27 mouse cellular contexts compared by ENCODE assay signal in the genomic region with DNA sequence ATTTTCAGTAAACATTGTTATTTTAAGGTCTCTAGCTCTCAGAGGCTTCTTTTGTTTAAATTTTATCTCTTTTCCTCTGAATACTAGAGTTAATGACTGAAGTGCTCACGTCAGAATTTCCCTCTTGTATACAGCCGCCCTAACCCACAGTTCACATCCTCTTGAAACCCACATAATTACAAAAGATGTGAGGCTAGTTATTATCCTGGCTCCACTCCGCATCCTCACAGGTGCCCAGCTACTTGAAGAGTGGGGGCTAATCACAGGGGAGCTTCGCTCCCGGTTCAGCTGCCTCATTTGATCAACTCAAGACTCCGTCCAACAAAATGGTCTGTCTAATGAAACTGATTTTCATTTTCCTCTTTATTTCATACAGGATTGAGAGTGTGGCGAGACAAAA.
"Had no signal": no experiment of that assay in that cellular context is flagged by ENCODE, and none has a peak within 500 bp of the region (broad histone marks: within the 10 kb centered on the region; RNA-seq: fewer than 3 reads in every experiment).

No protein-coding gene starts in this region.

- H3K4me3 ChIP-seq: heart, adult 2 months; heart, embryonic 13.5 days; heart, embryonic 15.5 days; hindbrain, embryonic 13.5 days; hindbrain, embryonic 15.5 days; kidney, embryonic 15.5 days; layer of hippocampus, adult 2 months; left cerebral cortex, adult 2 months; limb, embryonic 10.5 days; limb, embryonic 12.5 days; liver, embryonic 13.5 days had no signal

- H3K4me2 ChIP-seq: heart, embryonic 11.5 days; heart, embryonic 13.5 days; heart, embryonic 15.5 days; hindbrain, embryonic 13.5 days; hindbrain, embryonic 15.5 days; kidney, embryonic 15.5 days; limb, embryonic 12.5 days; liver, embryonic 11.5 days; liver, embryonic 13.5 days had no signal

- ATAC-seq: hindbrain, postnatal 0 days; intestine, embryonic 16.5 days had no signal

- DNase-seq: gastrocnemius, postnatal 14 days; gastrocnemius, postnatal 36 days; heart, adult 11 months; heart, adult 2 months; heart, postnatal 14 days; heart, postnatal 36 days; kidney, adult 11 months; kidney, adult 2 months; kidney, adult 9 months; kidney, postnatal 14 days; kidney, postnatal 36 days; liver; liver, embryonic 13.5 days had no signal

- H3K9me3 ChIP-seq: heart, embryonic 13.5 days; heart, embryonic 15.5 days; hindbrain, embryonic 13.5 days; hindbrain, embryonic 15.5 days; kidney, embryonic 15.5 days; limb, embryonic 10.5 days; limb, embryonic 12.5 days; liver, embryonic 13.5 days had no signal

- H3K27me3 ChIP-seq: heart, embryonic 13.5 days; heart, embryonic 15.5 days; hindbrain, embryonic 13.5 days; hindbrain, embryonic 15.5 days; kidney, embryonic 15.5 days; limb, embryonic 12.5 days; liver, embryonic 13.5 days had no signal

- H3K9ac ChIP-seq: heart, embryonic 13.5 days; heart, embryonic 15.5 days; hindbrain, embryonic 13.5 days; hindbrain, embryonic 15.5 days; kidney, embryonic 15.5 days; limb, embryonic 12.5 days; liver, embryonic 13.5 days had no signal

- H3K36me3 ChIP-seq: heart, embryonic 13.5 days; heart, embryonic 15.5 days; hindbrain, embryonic 13.5 days; hindbrain, embryonic 15.5 days; kidney, embryonic 15.5 days; limb, embryonic 10.5 days; limb, embryonic 12.5 days; liver, embryonic 13.5 days had no signal

- H3K27ac ChIP-seq: heart, adult 2 months; heart, embryonic 13.5 days; heart, embryonic 15.5 days; hindbrain, embryonic 13.5 days; hindbrain, embryonic 15.5 days; hindbrain, postnatal 0 days; kidney, embryonic 15.5 days; kidney, postnatal 0 days; layer of hippocampus, adult 2 months; left cerebral cortex, adult 2 months; limb, embryonic 10.5 days; limb, embryonic 12.5 days; liver, embryonic 13.5 days had no signal

- H3K4me1 ChIP-seq: heart, embryonic 13.5 days; heart, embryonic 15.5 days; hindbrain, embryonic 13.5 days; hindbrain, embryonic 15.5 days; kidney, embryonic 15.5 days; limb, embryonic 10.5 days; limb, embryonic 12.5 days; liver, embryonic 13.5 days had no signal
